Mouse (Mus musculus): ENCODE data around the gene Bmt2.

The Bmt2 gene

GRCm38 (mm10) chr6:13677818-13678282 lies at the start of gene Bmt2:
Gene Bmt2 (minus strand): TSS chr6:13677966.
- DNase-seq (ENCODE audit: low spot score in 2 of 2): peak; percentile 99

GRCm38 (mm10) chr6:13722166-13722565 lies 44.4 kb upstream of the Bmt2 start:
- no peak for DNase-seq (ENCODE audit: low spot score in 2 of 2)

- DNase-seq (ENCODE audit: low spot score in 2 of 2): no peak
These were observed 37.1 kb upstream of the Bmt2 start for GRCm38 (mm10) chr6:13714867-13715266.

GRCm38 (mm10) chr6:13696882-13697281 lies 19.1 kb upstream of the Bmt2 start:
- no peak for DNase-seq (ENCODE audit: low spot score in 2 of 2)

- no peak for DNase-seq (ENCODE audit: low spot score in 2 of 2)
These were observed 17.5 kb upstream of the Bmt2 start for GRCm38 (mm10) chr6:13695103-13695845.

- no peak for DNase-seq (ENCODE audit: low spot score in 2 of 2)
These were observed 14.0 kb upstream of the Bmt2 start for GRCm38 (mm10) chr6:13691657-13692294.

GRCm38 (mm10) chr6:13690398-13690797 lies 12.6 kb upstream of the Bmt2 start:
- DNase-seq (ENCODE audit: low spot score in 2 of 2): no peak

GRCm38 (mm10) chr6:13683929-13684595 lies 6.3 kb upstream of the Bmt2 start:
- DNase-seq (ENCODE audit: low spot score in 2 of 2): no peak

- no peak for DNase-seq (ENCODE audit: low spot score in 2 of 2)
These were observed 583 bp upstream of the Bmt2 start for GRCm38 (mm10) chr6:13678349-13678748.

GRCm38 (mm10) chr6:13677141-13677761 lies 515 bp downstream of the Bmt2 start:
- DNase-seq (ENCODE audit: low spot score in 2 of 2): no peak

- DNase-seq (ENCODE audit: low spot score in 2 of 2): no peak
These were observed 1.6 kb downstream of the Bmt2 start for GRCm38 (mm10) chr6:13676196-13676595.

- no peak for DNase-seq (ENCODE audit: low spot score in 2 of 2)
These were observed 3.0 kb downstream of the Bmt2 start for GRCm38 (mm10) chr6:13674600-13675305.

GRCm38 (mm10) chr6:13665646-13666045 lies 12.1 kb downstream of the Bmt2 start:
- DNase-seq (ENCODE audit: low spot score in 2 of 2): no peak

GRCm38 (mm10) chr6:13658016-13658415 lies 19.8 kb downstream of the Bmt2 start:
- no peak for DNase-seq (ENCODE audit: low spot score in 2 of 2)

GRCm38 (mm10) chr6:13654081-13654480 lies 23.7 kb downstream of the Bmt2 start:
- no peak for DNase-seq (ENCODE audit: low spot score in 2 of 2)

- no peak for DNase-seq (ENCODE audit: low spot score in 2 of 2)
These were observed 25.5 kb downstream of the Bmt2 start for GRCm38 (mm10) chr6:13652284-13652683.

GRCm38 (mm10) chr6:13650854-13651253 lies 26.9 kb downstream of the Bmt2 start:
- DNase-seq (ENCODE audit: low spot score in 2 of 2): no peak

GRCm38 (mm10) chr6:13648305-13648704 lies 29.5 kb downstream of the Bmt2 start:
- no peak for DNase-seq (ENCODE audit: low spot score in 2 of 2)

- peak; percentile 13 to 32 for DNase-seq (ENCODE audit: low spot score in 2 of 2)
These were observed 41.2 kb downstream of the Bmt2 start for GRCm38 (mm10) chr6:13636582-13636989.

- no peak for DNase-seq (ENCODE audit: low spot score in 2 of 2)
These were observed 45.2 kb downstream of the Bmt2 start for GRCm38 (mm10) chr6:13632571-13632970.

- no peak for DNase-seq (ENCODE audit: low spot score in 2 of 2)
These were observed 47.2 kb downstream of the Bmt2 start for GRCm38 (mm10) chr6:13630607-13631006.

- no peak for DNase-seq (ENCODE audit: low spot score in 2 of 2)
These were observed 58.1 kb downstream of the Bmt2 start for GRCm38 (mm10) chr6:13619618-13620017.

Data from heart, adult 9 months (tissue).